Mouse (Mus musculus): ENCODE data around the gene Pik3r1.

DNA sequence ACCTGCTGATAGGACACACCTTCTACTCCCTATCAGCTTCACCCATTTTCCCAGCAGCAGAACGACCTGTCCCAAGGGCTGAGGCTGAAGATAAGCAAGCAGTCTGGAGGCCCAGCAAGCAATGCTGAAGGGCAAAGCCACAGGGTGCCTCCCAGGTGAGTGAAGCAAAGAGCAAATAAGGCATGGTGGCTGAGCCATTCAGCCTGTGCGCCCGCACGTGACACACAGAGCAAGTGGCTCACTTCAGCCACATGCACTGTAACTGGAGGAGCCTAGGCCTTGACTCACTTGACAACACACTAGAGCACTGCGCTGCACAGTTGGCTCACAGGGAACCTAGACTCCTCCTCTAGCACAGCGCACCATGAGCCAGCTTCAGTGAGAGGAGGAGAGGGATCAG is 14.4 kb downstream of the Pik3r1 start:
- TF ChIP-seq ZNF384 (IDR thresholded peaks at IDR 0.05; ENCODE audit: low read depth, low read length) (no peak), HCFC1 (IDR thresholded peaks at IDR 0.05; ENCODE audit: borderline replicate concordance, insufficient read depth, low read length) (no peak), ZC3H11A (IDR thresholded peaks at IDR 0.05; ENCODE audit: borderline replicate concordance, low read depth, low read length) (no peak)

All from ES-E14 (cell line).